Mouse (Mus musculus) layer of hippocampus, adult 18-20 months (tissue): Measurements from ENCODE around the gene Olfr325. TPM values are rescaled to one million over a fixed set of nuclear protein-coding genes. Genes with fewer than 3 reads are reported as not detected.
A peak's percentile ranks its signal among the peaks of the same experiment; 100 is the strongest.
"Not testable (repeated sequence)": the region's sequence is repeated elsewhere in the genome, so short reads cannot be mapped to it uniquely, and the experiment has no call there.

Source experiments
- DNase-seq, 2 experiments: peaks; one replicate each; pipeline ENCODE4 v3.0.0; 2022; ENCODE audit warnings: low spot score in 2 of 2
- long read RNA-seq: library from polyadenylated mRNA; stranded (forward); transcript quantifications from one replicate; pipeline ENCODE4 v2.0.0, GENCODE M21; 2021
- total RNA-seq, 2 experiments: library from RNA; stranded (reverse); gene quantifications; 2 replicates each; pipeline ENCODE4 v1.2.3; 2021

Olfr325 gene
- total RNA-seq, result not detected
- long read RNA-seq, result 0 reads

- DNase-seq, result no peak
Observed at GRCm38 (mm10) chr11:58577430-58577829, at the start of gene Olfr325. Gene Olfr325, plus strand, starts transcription at chr11:58577730.

GRCm38 (mm10) chr11:58534736-58535135 is 42.8 kb upstream of the Olfr325 start, which contains the start of gene Olfr330:
Gene Olfr330, minus strand, starts transcription at chr11:58534836.
- DNase-seq, result not testable (repeated sequence)

DNA sequence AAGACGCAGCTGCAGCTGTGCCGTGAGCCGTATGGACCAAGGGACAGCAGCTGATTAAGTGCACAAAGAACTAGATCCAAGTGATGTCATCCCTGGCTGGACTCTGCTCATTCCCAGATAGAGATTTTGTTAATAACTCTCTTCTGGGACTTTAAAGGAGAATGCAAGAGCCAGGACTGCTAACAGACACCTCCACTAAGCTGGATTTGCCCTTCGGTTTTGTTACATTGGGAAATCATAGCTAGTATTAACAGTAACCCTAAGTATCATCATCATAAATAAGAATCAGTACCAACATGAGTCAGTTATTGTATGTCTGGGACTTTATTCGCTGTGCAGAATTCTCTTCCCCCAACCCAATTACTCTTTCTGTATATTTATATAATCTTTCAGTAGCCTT is 31.2 kb upstream of the Olfr325 start, which contains the start of gene Olfr329-ps:
TSS of gene Olfr329-ps (minus strand) at position 101 of the 400 bp plus-strand sequence.
- DNase-seq, result no peak

DNA sequence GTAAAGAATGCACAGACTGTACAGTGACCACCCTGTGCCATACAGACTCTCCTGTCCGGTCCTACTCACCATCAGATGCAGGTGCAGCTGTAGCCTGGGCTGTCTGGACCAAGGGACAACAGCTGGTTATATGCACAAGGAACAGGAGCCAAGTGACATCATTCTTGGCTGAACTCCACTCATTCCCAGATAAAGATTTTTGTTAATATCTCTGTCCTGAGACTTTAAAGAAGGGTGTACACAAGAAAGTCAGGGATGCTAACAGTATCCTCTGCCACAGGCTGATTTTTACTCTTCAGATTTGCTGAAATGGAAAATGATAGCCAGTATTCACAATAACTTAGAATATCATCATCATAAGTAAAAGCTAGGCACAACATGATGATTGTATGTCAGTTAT is 22.0 kb upstream of the Olfr325 start, which contains the start of gene Olfr328:
TSS of gene Olfr328 (minus strand) at position 101 of the 400 bp plus-strand sequence.
- no peak for DNase-seq

- DNase-seq, result no peak
Observed at GRCm38 (mm10) chr11:58570405-58570804, 7.1 kb upstream of the Olfr325 start, which contains the start of gene Olfr224. Gene Olfr224, minus strand, starts transcription at chr11:58570553.

DNA sequence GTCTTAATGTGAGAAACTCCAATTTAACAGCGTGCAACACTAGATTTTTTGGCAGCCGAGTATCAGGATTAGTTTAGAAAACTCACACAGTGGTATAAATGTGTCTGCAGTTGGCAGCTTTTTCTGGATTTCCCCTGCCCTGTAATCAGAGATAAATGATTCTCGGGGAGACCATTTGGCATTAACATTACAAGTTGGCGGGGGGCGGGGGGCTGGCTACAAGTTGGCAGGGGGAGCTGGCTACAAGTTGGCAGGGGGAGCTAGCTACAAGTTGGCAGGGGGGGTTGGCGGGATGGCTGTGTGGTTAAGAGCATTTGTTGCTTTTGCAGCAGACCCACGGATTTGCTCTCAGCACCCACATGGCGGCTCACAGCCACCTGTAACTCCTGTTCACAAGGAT is 1.1 kb downstream of the Olfr325 start:
- DNase-seq, result peak; percentile 28 to 69

- peak in 1 of 2 experiments; percentile 32 for DNase-seq
Observed at GRCm38 (mm10) chr11:58587898-58588348, 10.4 kb downstream of the Olfr325 start.

GRCm38 (mm10) chr11:58588620-58589250 is 11.2 kb downstream of the Olfr325 start:
- no peak for DNase-seq

DNA sequence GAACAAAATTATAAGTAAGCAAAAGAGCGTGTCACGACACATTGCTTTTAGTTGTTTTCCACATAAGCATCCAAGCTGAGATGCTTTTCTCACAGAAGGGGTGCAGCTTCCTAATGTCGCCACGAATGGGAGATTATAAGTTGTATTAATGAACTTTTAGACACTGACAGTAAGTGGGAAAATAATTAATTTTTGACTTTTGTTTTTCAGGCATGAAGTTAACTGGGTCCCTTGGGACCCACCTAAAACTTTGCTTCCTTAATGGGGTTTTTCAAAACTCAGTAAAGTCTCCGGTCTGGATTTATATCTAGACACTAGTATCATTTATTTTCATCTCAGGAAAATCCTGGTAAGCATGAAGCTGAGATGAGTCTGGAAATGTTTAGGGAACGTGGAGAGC is 17.3 kb downstream of the Olfr325 start, which contains the start of gene Olfr324:
TSS of gene Olfr324 (plus strand) at position 301 of the 400 bp plus-strand sequence.
- DNase-seq, result no peak

DNA sequence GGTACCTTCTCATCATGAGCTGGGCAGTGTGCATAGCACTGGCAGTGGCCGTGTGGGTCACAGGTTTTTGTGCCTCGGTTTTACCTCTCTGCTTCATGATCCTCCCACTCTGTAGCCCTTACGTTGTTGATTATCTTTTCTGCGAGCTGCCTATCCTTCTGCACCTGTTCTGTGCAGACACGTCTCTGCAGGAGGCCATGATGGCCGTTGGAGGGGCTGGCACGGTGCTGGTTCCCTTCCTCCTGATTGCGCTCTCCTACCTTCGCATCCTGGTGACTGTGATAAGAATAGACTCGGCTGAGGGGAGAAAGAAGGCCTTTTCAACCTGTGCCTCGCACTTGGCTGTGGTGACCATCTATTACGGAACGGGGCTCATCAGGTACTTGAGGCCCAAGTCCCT is 20.3 kb downstream of the Olfr325 start:
- DNase-seq, result no peak

DNA sequence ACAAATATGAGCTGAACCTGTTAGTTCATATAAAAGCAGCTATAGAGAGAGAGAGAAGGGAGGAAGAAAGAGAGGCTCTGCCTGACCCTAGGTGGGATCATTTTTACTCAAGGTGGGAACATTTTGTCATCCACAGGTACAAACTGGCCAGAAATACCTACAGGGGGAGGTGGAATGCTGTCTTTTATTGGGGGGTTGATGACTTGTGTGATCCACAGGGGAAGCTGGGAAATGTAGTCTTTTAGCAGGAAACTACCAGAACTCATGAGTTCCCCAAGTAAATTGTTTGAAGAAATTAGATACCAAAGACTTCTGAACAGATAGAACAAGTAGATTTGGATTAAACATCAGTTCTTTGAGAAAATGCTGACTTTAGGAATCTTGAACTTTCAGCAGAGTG is 24.5 kb downstream of the Olfr325 start:
- DNase-seq, result no peak

DNA sequence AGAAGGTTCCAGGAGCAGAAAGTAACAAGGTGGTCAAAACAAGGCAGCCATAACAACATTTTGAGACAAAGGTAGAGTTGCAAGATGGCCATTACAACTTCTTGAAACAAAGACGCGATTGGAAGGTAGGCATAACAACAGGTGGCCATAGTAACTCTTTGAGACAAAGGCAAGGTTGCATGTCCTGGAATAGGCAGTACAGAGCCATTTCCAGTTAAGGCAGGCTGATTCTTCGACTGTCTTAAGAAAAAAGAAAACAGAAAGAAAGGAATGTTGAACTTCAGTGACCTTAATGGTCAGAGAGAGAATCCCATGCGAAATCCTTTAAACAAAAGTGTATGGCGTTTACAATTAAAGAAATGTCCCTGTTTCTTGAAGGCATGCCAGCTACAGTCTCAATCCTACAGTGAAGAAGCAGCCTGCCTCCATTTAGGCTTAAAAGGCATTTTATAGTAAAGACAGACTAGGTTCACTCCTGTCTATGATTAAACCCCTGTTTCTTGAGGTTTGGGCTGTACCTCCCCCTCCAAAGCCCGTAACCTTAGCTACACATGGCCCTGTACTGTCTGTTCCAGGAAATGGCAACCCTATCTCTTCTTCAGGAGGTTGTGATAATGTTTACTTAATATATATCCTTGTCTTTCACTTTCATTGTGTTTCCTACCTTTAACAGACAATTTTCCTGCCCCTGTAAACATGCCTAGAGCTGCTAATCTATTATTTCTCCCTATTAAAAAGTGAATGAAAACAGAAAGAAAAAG is 25.4 kb downstream of the Olfr325 start:
- DNase-seq, result no peak

DNA sequence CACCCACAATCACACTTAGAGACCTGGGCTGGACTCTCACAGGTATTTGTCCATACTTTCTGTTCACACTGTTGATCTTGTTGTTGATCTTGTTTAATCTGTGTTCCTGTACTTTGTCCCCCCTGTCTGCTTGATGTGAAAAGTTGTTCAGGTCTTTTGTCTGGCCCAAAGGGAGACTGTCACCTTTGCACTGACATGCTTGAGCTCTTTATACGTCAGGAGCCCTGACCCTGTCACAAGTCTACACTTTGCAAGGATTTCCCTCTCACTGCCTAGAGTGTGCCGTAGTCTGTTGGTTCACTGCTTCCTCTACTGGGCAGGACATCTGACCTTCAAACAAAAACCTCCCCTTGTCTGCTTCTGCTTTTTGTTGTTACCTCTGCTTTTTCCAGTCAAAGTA is 27.2 kb downstream of the Olfr325 start:
- DNase-seq, result no peak

- DNase-seq, result no peak
Observed at GRCm38 (mm10) chr11:58605228-58605627, 27.7 kb downstream of the Olfr325 start.

GRCm38 (mm10) chr11:58606177-58606919 is 28.8 kb downstream of the Olfr325 start:
- DNase-seq, result no peak

DNA sequence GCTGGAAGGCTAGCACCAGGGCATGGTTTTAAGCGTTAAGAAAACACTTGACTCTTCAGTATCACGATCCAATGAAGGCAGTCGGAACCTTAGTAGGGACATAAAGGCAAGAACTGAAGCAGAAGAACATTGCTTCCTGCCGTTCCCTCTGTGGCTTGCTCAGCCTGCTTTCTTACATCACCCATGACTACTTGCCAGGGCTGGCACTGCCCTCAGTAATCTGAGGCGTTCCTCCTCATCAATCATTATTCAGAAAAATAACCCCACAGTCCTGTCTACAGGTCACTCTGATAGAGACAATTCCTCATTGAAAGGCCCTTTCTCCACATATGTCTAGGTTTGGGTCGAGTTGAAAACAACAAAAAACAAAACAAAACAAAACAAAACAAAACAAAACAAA is 29.5 kb downstream of the Olfr325 start:
- DNase-seq, result no peak

DNA sequence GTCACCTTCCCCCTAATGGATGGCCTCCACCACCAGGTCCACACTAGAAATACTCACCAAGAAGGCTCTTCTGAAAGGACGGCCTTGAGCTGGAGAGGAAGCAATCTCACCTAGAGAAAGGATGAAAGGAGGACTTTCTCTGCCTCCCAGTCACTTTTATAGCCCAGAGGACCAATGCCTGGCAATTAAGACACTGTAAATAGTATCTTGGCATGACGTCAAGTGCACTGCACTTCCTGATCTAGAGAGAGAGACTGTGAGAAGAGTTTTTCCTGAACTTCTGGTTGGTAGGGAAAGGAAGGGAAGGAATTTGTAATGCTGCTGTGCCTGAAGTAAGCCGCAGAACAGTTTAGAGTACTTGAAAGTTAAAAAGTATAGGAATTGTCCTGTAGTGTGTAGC is 35.8 kb downstream of the Olfr325 start:
- DNase-seq, result no peak

DNA sequence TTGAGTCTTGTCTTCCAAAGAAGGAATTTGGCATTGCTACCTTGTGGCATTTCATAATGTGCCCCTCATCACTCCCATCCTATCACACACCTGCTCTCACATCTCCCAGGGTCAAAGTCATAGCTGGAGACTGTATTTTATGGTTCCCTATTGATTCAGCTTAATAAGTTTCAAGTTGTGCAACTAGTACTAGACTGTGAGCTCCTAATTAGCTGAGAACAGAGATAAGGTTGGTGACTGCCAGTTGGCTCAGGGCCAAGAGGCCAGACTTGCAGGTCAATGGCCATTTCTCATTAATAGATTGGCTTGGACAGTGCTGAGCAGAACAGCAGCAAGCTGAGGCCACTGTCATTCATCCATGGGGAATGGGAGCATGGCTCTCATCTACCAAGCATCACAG is 37.0 kb downstream of the Olfr325 start:
- DNase-seq, result no peak

DNA sequence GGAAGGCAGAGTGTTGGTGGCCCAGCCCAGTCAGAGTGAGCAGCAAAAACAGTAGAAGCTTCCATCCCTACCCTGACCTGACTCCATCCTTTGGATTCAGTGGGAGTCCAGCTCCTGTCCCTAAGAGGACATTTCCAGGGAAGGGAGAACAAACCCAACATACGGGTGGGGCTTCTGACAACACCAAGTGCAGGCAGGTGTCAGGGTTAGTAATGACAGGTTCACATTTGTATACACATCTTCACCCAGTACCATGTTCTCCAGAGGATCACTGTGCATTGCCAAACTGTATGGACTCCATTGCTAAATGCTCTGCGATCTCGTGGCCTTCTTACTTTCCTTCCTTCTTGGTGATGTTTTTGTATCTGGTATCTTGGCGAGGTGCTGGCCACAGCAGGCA is 38.4 kb downstream of the Olfr325 start, which contains the start of gene 2210407C18Rik:
TSS of gene 2210407C18Rik (minus strand) at position 101 of the 400 bp plus-strand sequence.
- no peak for DNase-seq

DNA sequence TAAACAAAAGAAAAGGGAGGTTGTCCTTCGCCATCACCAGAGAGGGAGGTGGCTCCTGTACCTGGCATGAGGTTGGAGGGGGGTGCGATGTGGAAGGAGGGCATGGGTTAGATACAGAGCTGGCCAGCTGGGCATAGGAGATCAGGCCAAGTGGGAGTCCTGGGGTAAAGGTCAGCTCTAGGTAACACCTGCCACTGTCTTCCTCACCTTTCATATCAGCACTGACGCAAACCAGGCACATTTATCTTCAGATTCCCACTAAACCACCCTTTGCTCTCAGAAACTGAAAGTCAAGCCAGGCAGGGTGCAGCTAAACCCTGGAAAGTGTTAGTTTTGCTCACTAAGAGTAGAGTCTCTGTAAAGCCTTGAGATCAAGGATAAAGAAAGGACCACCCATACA is 40.8 kb downstream of the Olfr325 start:
- DNase-seq, result no peak

DNA sequence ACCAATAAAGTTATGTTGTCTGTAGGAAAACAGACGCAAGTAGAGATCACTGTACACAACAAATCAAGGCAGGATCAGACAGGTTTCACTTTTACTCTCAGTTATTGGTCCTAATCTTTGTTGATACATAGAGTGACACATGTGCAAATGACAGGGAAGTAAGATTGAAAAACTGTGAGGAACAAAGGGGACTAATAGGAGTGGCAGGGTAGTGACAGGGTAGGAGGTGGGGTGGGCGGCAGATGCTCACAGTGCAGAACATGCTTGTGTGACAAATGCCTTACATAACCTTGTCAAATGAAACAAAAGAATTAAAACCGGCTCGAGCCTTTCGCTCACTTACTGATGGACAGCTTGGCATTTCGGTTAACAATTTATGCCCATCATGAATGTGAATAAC is 41.3 kb downstream of the Olfr325 start:
- peak; percentile 19 to 74 for DNase-seq
